Mouse (Mus musculus): ENCODE data around the gene Rsc1a1. TPM values are rescaled to one million over a fixed set of nuclear protein-coding genes. Genes with fewer than 3 reads are reported as not detected.

The Rsc1a1 gene
- total and polyA plus RNA-seq, 3 experiments: 7.7 TPM; not detected in 2

GRCm38 (mm10) chr4:141671389-141671788 is 14.0 kb downstream of the Rsc1a1 start:
- peaks cover 3 to 4% of the 10 kb centered on the region in 2 experiments; a peak in 2 of 4 replicates for H3K4me1 ChIP-seq (ENCODE audit: control insufficient read depth in 1 of 2, insufficient read depth in 2 of 2, low read length in 2 of 2)
- H3K27ac ChIP-seq (ENCODE audit: control insufficient read depth, low read depth, low read length): no peak overlapping the region
- no peak overlapping the region for H3K4me3 ChIP-seq (ENCODE audit: control insufficient read depth in 1 of 2, insufficient read depth in 1 of 2, low read depth in 2 of 2, low read length in 2 of 2)
- DNase-seq (ENCODE audit: low read depth, low spot score): no peak
- H3K27me3 ChIP-seq (ENCODE audit: control insufficient read depth in 1 of 2, insufficient read depth in 2 of 2, low read length in 2 of 2): no peaks in the 10 kb centered on the region
- H3K9ac ChIP-seq (ENCODE audit: control insufficient read depth, low read depth, low read length, poor library complexity, severe bottlenecking): no peak overlapping the region
- H3K36me3 ChIP-seq (ENCODE audit: control insufficient read depth in 1 of 2, insufficient read depth in 2 of 2, low read length in 2 of 2): peaks cover 0 to 4% of the 10 kb centered on the region in 2 experiments; a peak in 1 of 4 replicates
- TF ChIP-seq JUND (IDR thresholded peaks at IDR 0.05; ENCODE audit: low read depth, low read length): no peak
- no peaks in the 10 kb centered on the region for H3K79me2 ChIP-seq (ENCODE audit: control insufficient read depth, insufficient read depth, low read length, poor library complexity)
- H3K9me3 ChIP-seq (replicated peaks; ENCODE audit: insufficient read depth, low read length): no peaks in the 10 kb centered on the region

- H3K4me1 ChIP-seq (ENCODE audit: control insufficient read depth in 1 of 2, insufficient read depth in 2 of 2, low read length in 2 of 2): peaks cover 0 to 2% of the 10 kb centered on the region in 2 experiments; a peak in 1 of 4 replicates
- no peak for TF ChIP-seq POLR2A (IDR thresholded peaks at IDR 0.05; ENCODE audit: control insufficient read depth in 1 of 2, insufficient read depth in 1 of 2, low read depth in 1 of 2, low read length in 2 of 2, poor library complexity in 1 of 2)
- TF ChIP-seq RCOR1 (IDR thresholded peaks at IDR 0.05; ENCODE audit: low read depth, low read length): no peak
- TF ChIP-seq NRF1 (IDR thresholded peaks at IDR 0.05; ENCODE audit: insufficient read depth, low read depth, low read length, poor library complexity, severe bottlenecking): no peak
- TF ChIP-seq TBP (IDR thresholded peaks at IDR 0.05; ENCODE audit: low read depth, low read length): no peak
- TF ChIP-seq MYC (IDR thresholded peaks at IDR 0.05; ENCODE audit: low read depth, low read length): no peak
- TF ChIP-seq POLR2AphosphoS5 (IDR thresholded peaks at IDR 0.05; ENCODE audit: borderline replicate concordance, low read depth, low read length): no peak
- H3K9ac ChIP-seq (ENCODE audit: control insufficient read depth, low read depth, low read length, poor library complexity, severe bottlenecking): no peak overlapping the region
- no peaks in the 10 kb centered on the region for H3K79me2 ChIP-seq (ENCODE audit: control insufficient read depth, insufficient read depth, low read length, poor library complexity)
- no peak overlapping the region for H3K27ac ChIP-seq (ENCODE audit: control insufficient read depth, low read depth, low read length)
- H3K36me3 ChIP-seq (ENCODE audit: control insufficient read depth in 1 of 2, insufficient read depth in 2 of 2, low read length in 2 of 2): no peaks in the 10 kb centered on the region
- H3K27me3 ChIP-seq (ENCODE audit: control insufficient read depth in 1 of 2, insufficient read depth in 2 of 2, low read length in 2 of 2): no peaks in the 10 kb centered on the region
- H3K4me3 ChIP-seq (ENCODE audit: control insufficient read depth in 1 of 2, insufficient read depth in 1 of 2, low read depth in 2 of 2, low read length in 2 of 2): no peak overlapping the region
- H3K9me3 ChIP-seq (replicated peaks; ENCODE audit: insufficient read depth, low read length): no peaks in the 10 kb centered on the region
- no peak for DNase-seq (ENCODE audit: low read depth, low spot score)
Observed at GRCm38 (mm10) chr4:141669898-141670712, 15.3 kb downstream of the Rsc1a1 start.

GRCm38 (mm10) chr4:141664799-141665198 is 20.6 kb downstream of the Rsc1a1 start, which contains the start of gene Plekhm2:
Gene Plekhm2, minus strand, starts transcription at chr4:141664899.
- peak; percentile 23 for DNase-seq (ENCODE audit: low read depth, low spot score)
- H3K4me3 ChIP-seq (ENCODE audit: control insufficient read depth in 1 of 2, insufficient read depth in 1 of 2, low read depth in 2 of 2, low read length in 2 of 2): peak within 1 kb of the TSS; percentile 85 to 100
- peaks cover 16% of the 10 kb centered on the region for H3K79me2 ChIP-seq (ENCODE audit: control insufficient read depth, insufficient read depth, low read length, poor library complexity)
- peaks cover 0 to 10% of the 10 kb centered on the region in 2 experiments; a peak in 2 of 4 replicates for H3K36me3 ChIP-seq (ENCODE audit: control insufficient read depth in 1 of 2, insufficient read depth in 2 of 2, low read length in 2 of 2)
- no peaks in the 10 kb centered on the region for H3K27me3 ChIP-seq (ENCODE audit: control insufficient read depth in 1 of 2, insufficient read depth in 2 of 2, low read length in 2 of 2)
- H3K27ac ChIP-seq (ENCODE audit: control insufficient read depth, low read depth, low read length): no peak within 1 kb of the TSS
- H3K9ac ChIP-seq (ENCODE audit: control insufficient read depth, low read depth, low read length, poor library complexity, severe bottlenecking): peak within 1 kb of the TSS; percentile 89
- no peaks in the 10 kb centered on the region for H3K9me3 ChIP-seq (replicated peaks; ENCODE audit: insufficient read depth, low read length)
- TF ChIP-seq USF1 (IDR thresholded peaks at IDR 0.05; ENCODE audit: low read depth, low read length) (no peak), CHD2 (IDR thresholded peaks at IDR 0.05; ENCODE audit: low read length) (no peak), SMC3 (IDR thresholded peaks at IDR 0.05; ENCODE audit: low read depth, low read length) (no peak), TCF12 (IDR thresholded peaks at IDR 0.05; ENCODE audit: low read depth, low read length) (no peak), RCOR1 (IDR thresholded peaks at IDR 0.05; ENCODE audit: low read depth, low read length) (no peak), MYC (IDR thresholded peaks at IDR 0.05; ENCODE audit: low read depth, low read length) (no peak), MEF2A (IDR thresholded peaks at IDR 0.05; ENCODE audit: extremely low read depth, insufficient replicate concordance, low read depth, low read length, poor library complexity, severe bottlenecking) (no peak), GABPA (IDR thresholded peaks at IDR 0.05; ENCODE audit: low read depth, low read length) (no peak), BHLHE40 (IDR thresholded peaks at IDR 0.05; ENCODE audit: borderline replicate concordance, low read depth, low read length) (no peak), EP300 (IDR thresholded peaks at IDR 0.05; ENCODE audit: low read depth in 1 of 2, low read length in 2 of 2) (no peak), E2F4 (IDR thresholded peaks at IDR 0.05; ENCODE audit: borderline replicate concordance, low read depth, low read length) (no peak), MXI1 (IDR thresholded peaks at IDR 0.05; ENCODE audit: low read depth, low read length) (no peak), ZMIZ1 (IDR thresholded peaks at IDR 0.05; ENCODE audit: low read depth, low read length) (no peak), ZKSCAN1 (IDR thresholded peaks at IDR 0.05; ENCODE audit: low read depth, low read length) (no peak)
- peaks cover 4 to 15% of the 10 kb centered on the region in 2 experiments; a peak in 3 of 4 replicates for H3K4me1 ChIP-seq (ENCODE audit: control insufficient read depth in 1 of 2, insufficient read depth in 2 of 2, low read length in 2 of 2)
